Mouse (Mus musculus): ENCODE measurements around the gene Slc12a1.

DNA sequence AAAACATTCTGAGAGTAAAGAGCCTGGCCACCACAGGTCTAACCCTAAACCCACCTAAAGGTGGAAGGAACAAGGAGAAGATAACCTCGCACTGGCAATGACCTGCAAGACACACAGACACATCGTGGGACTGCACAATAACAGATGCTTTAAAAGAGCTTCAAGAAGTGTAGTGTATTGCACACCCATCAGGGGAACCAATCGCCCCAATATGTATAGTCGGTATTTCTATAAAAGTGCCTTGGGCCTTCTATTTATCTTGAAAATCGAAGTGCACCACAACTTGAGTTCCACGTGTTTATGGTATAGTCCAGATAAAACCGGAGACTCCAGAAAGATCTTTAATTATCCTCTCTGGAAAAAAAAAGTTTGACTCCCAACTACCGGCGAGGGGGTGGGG is 94.4 kb downstream of the Slc12a1 start:
- TF ChIP-seq CTCF (IDR thresholded peaks at IDR 0.05; ENCODE audit: low read depth) = no peak
- TF ChIP-seq EP300 (IDR thresholded peaks at IDR 0.05; ENCODE audit: low read depth) = no peak

Measured in heart, postnatal 0 days (tissue).